Mouse (Mus musculus) kidney, embryonic 16.5 days (tissue): Measurements from ENCODE around the gene Ptpn3. TPM values are rescaled to one million over a fixed set of nuclear protein-coding genes. Genes with fewer than 3 reads are reported as not detected.

Experiments
- ATAC-seq: fragments of 200-750 bp; cut with Nextera tagmentation; 2 replicates; pipeline ENCODE4 v1.8.0; 2017; ENCODE audit warnings: moderate TSS enrichment; ENCODE audit not compliant: low FRiP score, low TSS enrichment
- H3K27ac ChIP-seq: fragments of 300-500 bp; sonication (generic); 2 replicates; pipeline ENCODE4 v1.5.1; 2014; ENCODE audit warnings: low read length
- H3K27me3 ChIP-seq: fragments of 300-500 bp; sonication (generic); 2 replicates; pipeline ENCODE4 v1.6.1; 2014; ENCODE audit warnings: low read length, control low read depth, mixed read lengths; ENCODE audit not compliant: insufficient read depth
- H3K36me3 ChIP-seq: fragments of 300-500 bp; sonication (generic); 2 replicates; pipeline ENCODE4 v1.6.1; 2014; ENCODE audit warnings: low read length, control low read depth, mixed read lengths; ENCODE audit not compliant: insufficient read depth
- H3K4me1 ChIP-seq: fragments of 300-500 bp; sonication (generic); 2 replicates; pipeline ENCODE4 v1.6.1; 2014; ENCODE audit warnings: low read length, control low read depth, mixed read lengths; ENCODE audit not compliant: insufficient read depth
- H3K4me2 ChIP-seq: fragments of 300-500 bp; sonication (generic); replicated peaks from 2 replicates; pipeline ENCODE4 v1.6.1; 2014; ENCODE audit warnings: low read depth, low read length
- H3K4me3 ChIP-seq: fragments of 300-500 bp; sonication (generic); 2 replicates; pipeline ENCODE4 v1.5.1; 2014; ENCODE audit warnings: mild to moderate bottlenecking, low read length
- H3K9ac ChIP-seq: fragments of 300-500 bp; sonication (generic); replicated peaks from 2 replicates; pipeline ENCODE4 v1.6.1; 2014; ENCODE audit warnings: low read length
- H3K9me3 ChIP-seq: fragments of 300-500 bp; sonication (generic); 2 replicates; pipeline ENCODE4 v1.6.1; 2016; ENCODE audit warnings: low read length, control low read depth
- WGBS: fragments of 180-500 bp; shearing (Covaris S2); extraction: QIAGEN DNeasy Blood & Tissue Kit; methylation state at CpG from one replicate; pipeline ENCODE4 v1.1.7; 2014; 5-methylcytosine and 5-hydroxymethylcytosine counted together
- polyA plus RNA-seq: library from polyadenylated mRNA; unstranded; fragments of >200 nt; fragmentation: Nextera tagmentation; extraction: Ambion mirVana; gene quantifications from 2 replicates; pipeline ENCODE4 v1.2.1, GENCODE M21; 2015

The Ptpn3 gene
- polyA plus RNA-seq: 9.0 and 9.3 TPM in 2 replicates

DNA sequence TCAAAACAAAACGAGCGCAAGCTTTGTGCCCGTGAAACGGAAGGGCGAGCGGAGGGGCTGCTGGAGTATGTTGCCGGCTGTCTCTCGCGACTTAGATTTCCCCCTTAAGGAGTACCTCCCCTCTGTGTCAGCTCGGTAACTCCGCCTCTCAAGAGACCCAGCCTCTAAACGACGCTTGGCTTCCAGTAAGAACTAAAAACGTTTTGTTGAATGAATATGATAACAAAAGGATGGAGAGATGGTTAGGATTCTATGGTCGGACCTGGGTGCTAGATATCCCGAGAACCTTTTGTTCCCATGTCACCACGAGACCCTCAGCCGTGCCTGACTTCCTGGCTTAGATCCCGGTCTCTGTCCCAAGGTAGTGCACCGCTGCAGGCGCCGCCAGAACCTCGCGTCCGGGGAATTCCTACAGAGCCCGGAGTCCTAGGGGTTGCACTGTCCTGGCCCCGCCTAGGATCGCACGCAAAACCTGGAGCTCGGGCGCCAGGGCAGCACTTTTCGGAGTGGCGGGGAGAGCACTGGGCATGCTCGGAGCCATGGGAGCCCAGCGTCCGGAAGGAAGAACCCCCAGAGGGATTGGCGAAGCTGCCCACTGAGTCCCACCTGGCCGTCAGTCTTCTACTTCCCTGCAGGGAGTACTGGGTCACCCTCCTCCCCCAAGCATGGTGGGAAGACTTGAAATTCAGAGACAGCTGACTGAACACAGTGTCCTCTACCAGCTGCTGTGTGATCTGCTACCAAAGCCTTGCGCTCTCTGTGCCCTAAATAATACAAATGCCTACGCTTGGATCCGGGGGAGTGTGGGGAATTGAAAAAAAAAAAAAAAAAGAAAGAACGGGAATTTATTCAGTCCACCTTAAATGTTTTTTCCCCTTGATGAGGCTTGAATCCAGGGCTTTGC is at the start of gene Ptpn3:
Gene Ptpn3 (minus strand): TSS at position 428 of the 904 bp plus-strand sequence.
- Histone ChIP-seq H3K4me2 (peak within 1 kb of the TSS; percentile 71), H3K9ac (peak within 1 kb of the TSS; percentile 88), H3K27me3 (peaks cover 8% of the 10 kb centered on the region; the same call in 1 of the 2 replicates), H3K27ac (peak within 1 kb of the TSS; percentile 85), H3K4me3 (peak within 1 kb of the TSS; percentile 93), H3K36me3 (no peaks in the 10 kb centered on the region), H3K4me1 (peaks cover 32% of the 10 kb centered on the region), H3K9me3 (no peaks in the 10 kb centered on the region)
- under 1% methylated on average over 42 of the region's 42 CpGs for WGBS
- ATAC-seq: peak; percentile 90

- no peaks in the 10 kb centered on the region for H3K36me3 ChIP-seq
- H3K4me2 ChIP-seq: no peak overlapping the region
- H3K4me1 ChIP-seq: no peaks in the 10 kb centered on the region
- no peak for ATAC-seq
- H3K9ac ChIP-seq: no peak overlapping the region
- H3K27ac ChIP-seq: no peak overlapping the region
- 88% methylated on average over 2 of the region's 2 CpGs for WGBS
- no peaks in the 10 kb centered on the region for H3K27me3 ChIP-seq
- no peak overlapping the region for H3K4me3 ChIP-seq
- no peaks in the 10 kb centered on the region for H3K9me3 ChIP-seq
These were observed 48.9 kb upstream of the Ptpn3 start for GRCm38 (mm10) chr4:57350541-57350940.

GRCm38 (mm10) chr4:57343996-57344395 is 42.4 kb upstream of the Ptpn3 start:
- Histone ChIP-seq H3K27me3 (no peaks in the 10 kb centered on the region), H3K9me3 (no peaks in the 10 kb centered on the region; the same call in 1 of the 2 replicates), H3K4me2 (no peak overlapping the region), H3K4me3 (no peak overlapping the region), H3K36me3 (no peaks in the 10 kb centered on the region), H3K27ac (no peak overlapping the region), H3K9ac (no peak overlapping the region), H3K4me1 (no peaks in the 10 kb centered on the region)
- WGBS: 96% methylated on average over 7 of the region's 7 CpGs
- ATAC-seq: no peak

- Histone ChIP-seq H3K27ac (no peak overlapping the region), H3K36me3 (no peaks in the 10 kb centered on the region), H3K9ac (no peak overlapping the region), H3K4me2 (no peak overlapping the region), H3K4me3 (no peak overlapping the region), H3K4me1 (no peaks in the 10 kb centered on the region), H3K27me3 (no peaks in the 10 kb centered on the region), H3K9me3 (no peaks in the 10 kb centered on the region; the same call in 1 of the 2 replicates)
- no peak for ATAC-seq
- 81% methylated on average over 17 of the region's 17 CpGs for WGBS
These were observed 37.3 kb upstream of the Ptpn3 start for GRCm38 (mm10) chr4:57338923-57339322.

- no peak overlapping the region for H3K4me3 ChIP-seq
- 53% methylated on average over 9 of the region's 9 CpGs for WGBS
These were observed 36.4 kb upstream of the Ptpn3 start for GRCm38 (mm10) chr4:57338061-57338460.

GRCm38 (mm10) chr4:57335000-57335666 is 33.5 kb upstream of the Ptpn3 start:
- Histone ChIP-seq H3K4me1 (no peaks in the 10 kb centered on the region), H3K27me3 (no peaks in the 10 kb centered on the region), H3K9ac (no peak overlapping the region), H3K36me3 (no peaks in the 10 kb centered on the region), H3K27ac (no peak overlapping the region), H3K4me2 (no peak overlapping the region), H3K9me3 (no peaks in the 10 kb centered on the region), H3K4me3 (no peak overlapping the region)
- ATAC-seq: no peak
- 44% methylated on average over 9 of the region's 9 CpGs for WGBS

More at GRCm38 (mm10) chr4:57338061-57338460, 36.4 kb upstream of the Ptpn3 start:
- H3K9ac ChIP-seq: no peak overlapping the region
- H3K27me3 ChIP-seq: no peaks in the 10 kb centered on the region
- ATAC-seq: no peak
- H3K36me3 ChIP-seq: no peaks in the 10 kb centered on the region
- no peaks in the 10 kb centered on the region; the same call in 1 of the 2 replicates for H3K9me3 ChIP-seq
- H3K4me2 ChIP-seq: no peak overlapping the region
- H3K4me1 ChIP-seq: no peaks in the 10 kb centered on the region
- no peak overlapping the region for H3K27ac ChIP-seq

DNA sequence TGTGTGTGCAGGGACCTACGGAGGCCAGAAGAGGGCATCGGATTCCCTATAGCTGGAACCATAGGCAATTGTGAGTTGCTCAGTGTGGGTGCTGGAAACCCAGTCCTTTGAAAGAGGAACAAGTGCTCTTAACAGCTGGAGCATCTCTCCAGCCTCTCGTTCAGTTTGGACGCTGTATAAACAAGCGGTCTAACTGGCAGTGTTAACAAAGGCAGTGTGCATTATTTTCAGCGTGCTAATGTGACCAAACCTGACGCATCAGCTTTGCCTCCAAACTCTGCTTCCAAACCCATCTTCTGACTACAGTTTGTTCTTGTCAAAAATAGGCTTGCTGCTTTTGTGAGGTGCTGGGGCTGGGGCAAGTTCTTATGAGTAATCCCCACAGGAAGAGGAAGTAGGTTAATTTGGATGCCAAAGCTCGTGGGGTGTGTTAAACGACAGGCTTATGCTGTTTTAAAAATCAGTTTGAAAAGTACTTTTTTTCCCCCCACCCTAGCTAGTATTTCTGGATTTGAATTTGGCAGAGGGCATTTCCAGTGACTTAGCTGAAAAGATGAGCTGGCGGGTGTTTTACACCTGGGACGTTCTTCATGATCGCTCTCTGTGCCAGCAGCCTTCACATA is 32.4 kb upstream of the Ptpn3 start:
- Histone ChIP-seq H3K9me3 (no peaks in the 10 kb centered on the region), H3K4me1 (no peaks in the 10 kb centered on the region), H3K9ac (no peak overlapping the region), H3K4me3 (no peak overlapping the region), H3K4me2 (no peak overlapping the region), H3K36me3 (no peaks in the 10 kb centered on the region), H3K27ac (no peak overlapping the region), H3K27me3 (no peaks in the 10 kb centered on the region)
- WGBS: 85% methylated on average over 12 of the region's 12 CpGs
- ATAC-seq: no peak

- Histone ChIP-seq H3K36me3 (no peaks in the 10 kb centered on the region), H3K27me3 (no peaks in the 10 kb centered on the region), H3K4me1 (no peaks in the 10 kb centered on the region), H3K4me3 (no peak overlapping the region), H3K27ac (no peak overlapping the region), H3K9me3 (no peaks in the 10 kb centered on the region), H3K9ac (no peak overlapping the region), H3K4me2 (no peak overlapping the region)
- ATAC-seq: no peak
- WGBS: 81% methylated on average over 3 of the region's 3 CpGs
These were observed 30.9 kb upstream of the Ptpn3 start for GRCm38 (mm10) chr4:57332511-57332910.

DNA sequence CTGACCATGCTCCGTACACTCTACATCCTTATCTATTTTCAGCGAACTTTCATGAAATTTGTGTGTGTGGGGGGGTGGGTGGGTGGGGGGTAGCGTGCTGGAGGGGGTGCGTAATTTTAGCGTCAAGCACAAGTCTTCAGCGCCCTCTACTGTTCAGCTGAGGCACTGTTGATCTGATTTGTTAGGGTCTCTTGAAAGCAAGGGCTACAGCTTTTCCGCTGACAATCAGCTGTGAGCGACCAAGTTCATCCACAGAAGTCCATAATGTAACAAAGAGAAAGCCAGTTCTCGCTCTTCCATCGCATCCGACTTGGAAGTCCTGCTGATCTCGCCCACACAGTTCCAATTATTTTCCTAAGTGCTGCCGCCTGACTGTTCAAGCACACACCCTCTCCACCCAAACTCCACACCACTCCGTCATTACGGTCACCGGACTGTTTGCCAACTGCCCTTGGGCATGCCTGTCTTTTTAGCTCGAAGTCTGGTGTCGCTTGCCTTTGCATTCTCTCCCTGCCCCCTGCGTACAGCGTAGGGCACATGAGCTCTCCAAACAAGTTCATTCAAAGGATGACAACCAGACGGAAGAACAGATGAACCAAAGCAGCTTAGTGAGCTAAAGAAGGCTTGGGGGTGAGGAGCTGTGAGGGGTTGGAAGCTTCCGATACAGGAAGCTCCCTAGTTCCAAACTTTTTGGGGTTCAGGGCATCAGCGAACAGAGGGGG is 19.1 kb upstream of the Ptpn3 start:
- H3K27ac ChIP-seq: no peak overlapping the region
- H3K4me3 ChIP-seq: no peak overlapping the region
- peaks cover 9% of the 10 kb centered on the region for H3K27me3 ChIP-seq
- 0 out of 2 replicates have a peak overlapping the region, but pooled peaks have one; percentile 20 for H3K9ac ChIP-seq
- 40% methylated on average over 23 of the region's 23 CpGs for WGBS
- no peak overlapping the region for H3K4me2 ChIP-seq
- H3K36me3 ChIP-seq: no peaks in the 10 kb centered on the region
- no peak for ATAC-seq
- peaks cover 10% of the 10 kb centered on the region for H3K4me1 ChIP-seq
- no peaks in the 10 kb centered on the region for H3K9me3 ChIP-seq
